14 mouse cellular contexts compared by ENCODE assay signal in genomic region chr14:54705844-54706243, GRCm38 (mm10). TPM values are rescaled to one million over a fixed set of nuclear protein-coding genes. Genes with fewer than 3 reads are reported as not detected.
DNase-seq lines count a peak whose midpoint lies in the region; ATAC-seq and TF ChIP-seq lines count a peak whose summit lies in the region.
"Had no signal": no experiment of that assay in that cellular context is flagged by ENCODE, and none has a peak within 500 bp of the region (broad histone marks: within the 10 kb centered on the region; RNA-seq: fewer than 3 reads in every experiment).

No protein-coding gene starts in this region.

- no peaks in the 10 kb centered on the region for H3K9me3 ChIP-seq in heart, embryonic 11.5 days (replicated peaks; ENCODE audit: control insufficient read depth, low read length)
- no peaks in the 10 kb centered on the region for H3K9me3 ChIP-seq in G1E (replicated peaks)
- H3K9me3 ChIP-seq in erythroblast, embryonic 14.5 days (ENCODE audit: control insufficient read depth, low read length), result no peaks in the 10 kb centered on the region
- no peaks in the 10 kb centered on the region for H3K9me3 ChIP-seq in midbrain, embryonic 15.5 days
- no peaks in the 10 kb centered on the region for H3K9me3 ChIP-seq in midbrain, embryonic 13.5 days
- H3K9me3 ChIP-seq: lung, embryonic 15.5 days had no signal

- peaks cover 26% of the 10 kb centered on the region for H3K4me1 ChIP-seq in heart, embryonic 11.5 days (ENCODE audit: control insufficient read depth, insufficient read depth, low read length)
- H3K4me1 ChIP-seq in G1E (ENCODE audit: insufficient read depth, low read depth, low read length), result peaks cover 89% of the 10 kb centered on the region
- H3K4me1 ChIP-seq in erythroblast, embryonic 14.5 days (ENCODE audit: control insufficient read depth), result peaks cover 31% of the 10 kb centered on the region
- no peaks in the 10 kb centered on the region for H3K4me1 ChIP-seq in midbrain, embryonic 15.5 days
- H3K4me1 ChIP-seq in midbrain, embryonic 13.5 days (replicated peaks), result no peaks in the 10 kb centered on the region
- H3K4me1 ChIP-seq: lung, embryonic 15.5 days had no signal

- peaks cover 3% of the 10 kb centered on the region; the same call in 1 of the 2 replicates for H3K27me3 ChIP-seq in heart, embryonic 11.5 days (ENCODE audit: control insufficient read depth, insufficient read depth, low read length)
- H3K27me3 ChIP-seq in G1E (ENCODE audit: insufficient read depth, low read length), result peaks cover 30% of the 10 kb centered on the region
- peaks cover 75% of the 10 kb centered on the region for H3K27me3 ChIP-seq in erythroblast, embryonic 14.5 days (ENCODE audit: control insufficient read depth)
- no peaks in the 10 kb centered on the region for H3K27me3 ChIP-seq in midbrain, embryonic 15.5 days (replicated peaks)
- H3K27me3 ChIP-seq in midbrain, embryonic 13.5 days, result 0 out of 2 replicates have a peak, but pooled peaks cover 5% of the 10 kb centered on the region

- no peak overlapping the region for H3K4me3 ChIP-seq in heart, embryonic 11.5 days (ENCODE audit: low read depth, low read length)
- peak overlapping the region; percentile 31; the same call in 1 of the 2 replicates for H3K4me3 ChIP-seq in G1E (ENCODE audit: low read depth, low read length)
- H3K4me3 ChIP-seq in erythroblast, embryonic 14.5 days (replicated peaks), result peak overlapping the region; percentile 29
- no peak overlapping the region for H3K4me3 ChIP-seq in midbrain, embryonic 15.5 days
- H3K4me3 ChIP-seq in midbrain, embryonic 13.5 days (replicated peaks), result no peak overlapping the region
- H3K4me3 ChIP-seq: lung, embryonic 15.5 days had no signal

- ATAC-seq in heart, embryonic 11.5 days (replicated peaks; ENCODE audit: insufficient number of reproducible peaks, low FRiP score, low TSS enrichment), result peak; percentile 76
- peak; percentile 96 for ATAC-seq in G1E (ENCODE audit: extremely low read depth, insufficient number of reproducible peaks, low FRiP score, poor library complexity, severe bottlenecking)
- ATAC-seq in megakaryocyte, adult 5-6 weeks (ENCODE audit: poor library complexity, severe bottlenecking), result peak; percentile 56
- no peak for ATAC-seq in midbrain, embryonic 15.5 days (replicated peaks)
- no peak for ATAC-seq in midbrain, embryonic 13.5 days
- ATAC-seq: hindbrain, postnatal 0 days had no signal

- no peak for DNase-seq in heart, postnatal 4 days
- peak; percentile 87 for DNase-seq in G1E (ENCODE audit: low spot score)
- no peak for DNase-seq in B cell, adult 2 months
- DNase-seq: cerebellum, adult 9-10 months; gastrocnemius, postnatal 25 days had no signal

- no peak for TF ChIP-seq CTCF in G1E (IDR thresholded peaks at IDR 0.05; ENCODE audit: low read depth, low read length)

- H3K36me3 ChIP-seq in heart, embryonic 11.5 days (ENCODE audit: control insufficient read depth, insufficient read depth, low read length), result no peaks in the 10 kb centered on the region
- H3K36me3 ChIP-seq in G1E (replicated peaks), result no peaks in the 10 kb centered on the region
- no peaks in the 10 kb centered on the region for H3K36me3 ChIP-seq in erythroblast, embryonic 14.5 days (ENCODE audit: control insufficient read depth)
- H3K36me3 ChIP-seq in midbrain, embryonic 15.5 days (replicated peaks), result no peaks in the 10 kb centered on the region
- no peaks in the 10 kb centered on the region for H3K36me3 ChIP-seq in midbrain, embryonic 13.5 days
- H3K36me3 ChIP-seq: lung, embryonic 15.5 days had no signal

- H3K9ac ChIP-seq in heart, embryonic 11.5 days (ENCODE audit: low read depth, low read length), result no peak overlapping the region
- no peak overlapping the region for H3K9ac ChIP-seq in midbrain, embryonic 15.5 days
- H3K9ac ChIP-seq in midbrain, embryonic 13.5 days (replicated peaks), result no peak overlapping the region
- H3K9ac ChIP-seq: lung, embryonic 15.5 days had no signal

- 0 out of 2 replicates have a peak overlapping the region, but pooled peaks have one; percentile 3 for H3K27ac ChIP-seq in heart, embryonic 11.5 days (ENCODE audit: low read depth, low read length)
- H3K27ac ChIP-seq in midbrain, embryonic 15.5 days, result no peak overlapping the region
- H3K27ac ChIP-seq in midbrain, embryonic 13.5 days, result no peak overlapping the region
- H3K27ac ChIP-seq: hindbrain, postnatal 0 days; lung, embryonic 15.5 days had no signal

- 10% methylated on average over 5 of the region's 5 CpGs for WGBS in heart, embryonic 11.5 days (ENCODE audit: insufficient replicate concordance)
- WGBS in midbrain, embryonic 15.5 days, result 59% methylated on average over 5 of the region's 5 CpGs
- 65% methylated on average over 5 of the region's 5 CpGs for whole genome bisulfite sequencing in midbrain, embryonic 13.5 days

- peak overlapping the region; percentile 22 for H3K4me2 ChIP-seq in heart, embryonic 11.5 days
- no peak overlapping the region for H3K4me2 ChIP-seq in midbrain, embryonic 15.5 days
- no peak overlapping the region for H3K4me2 ChIP-seq in midbrain, embryonic 13.5 days (replicated peaks)
- H3K4me2 ChIP-seq: lung, embryonic 15.5 days had no signal

RNA-seq across cellular contexts. Expression of gene Cebpe, which starts 6.1 kb away (rescaled TPM):
- polyA plus RNA-seq in heart, embryonic 11.5 days (2014; fragmentation: Nextera tagmentation; extraction: Ambion mirVana), result not detected in 2 replicates
- not detected for total RNA-seq in heart, postnatal 4 days (2021)
- total RNA-seq in G1E (2014; fragmentation: Nextera tagmentation) (0.90 and 1.6 TPM in 2 replicates), G1E (2017) (0.16 TPM in 1 of 2 replicates, not detected in the other)
- 11.1 and 12.4 TPM in 2 replicates for polyA plus RNA-seq in G1E (2012)
- 0.05 and 0.24 TPM in 2 replicates for polyA plus RNA-seq in erythroblast, embryonic 14.5 days (2012)
- total RNA-seq in megakaryocyte, adult 5-6 weeks (2015), result 24.4 and 26.0 TPM in 2 replicates
- 41.9 and 52.8 TPM in 2 replicates for total RNA-seq in megakaryocyte, adult 5-6 weeks (2017)
- 0.13 TPM in 1 of 2 replicates, not detected in the other for polyA plus RNA-seq in midbrain, embryonic 15.5 days (2015; fragmentation: Nextera tagmentation; extraction: Ambion mirVana)
- not detected in 2 replicates for polyA plus RNA-seq in midbrain, embryonic 13.5 days (2015; fragmentation: Nextera tagmentation; extraction: Ambion mirVana)
- total RNA-seq: gastrocnemius, postnatal 25 days; hindbrain, postnatal 0 days; layer of hippocampus, adult 8-10 months had no signal
- polyA plus RNA-seq: CD4-positive, CD25-positive, alpha-beta regulatory T cell, adult 4 months; hindbrain, postnatal 0 days; lung, embryonic 15.5 days had no signal

RNA-seq across cellular contexts. Expression of gene Gm29776, which starts 7.2 kb away (rescaled TPM):
- polyA plus RNA-seq in heart, embryonic 11.5 days (2014; fragmentation: Nextera tagmentation; extraction: Ambion mirVana), result 0.15 and 0.36 TPM in 2 replicates
- under 1 TPM; 0.14 to 0.16 TPM for total RNA-seq in heart, postnatal 4 days (2021)
- not detected in 2 replicates for total RNA-seq in G1E (2014; fragmentation: Nextera tagmentation)
- 0.11 TPM in 1 of 2 replicates, not detected in the other for total RNA-seq in G1E (2017)
- 0.02 TPM in 1 of 2 replicates, not detected in the other for polyA plus RNA-seq in G1E (2012)
- polyA plus RNA-seq in erythroblast, embryonic 14.5 days (2012), result not detected in 2 replicates
- 0.25 and 0.46 TPM in 2 replicates for total RNA-seq in megakaryocyte, adult 5-6 weeks (2015)
- not detected in 2 replicates for total RNA-seq in megakaryocyte, adult 5-6 weeks (2017)
- 0.32 and 0.37 TPM in 2 replicates for polyA plus RNA-seq in midbrain, embryonic 15.5 days (2015; fragmentation: Nextera tagmentation; extraction: Ambion mirVana)
- polyA plus RNA-seq in midbrain, embryonic 13.5 days (2015; fragmentation: Nextera tagmentation; extraction: Ambion mirVana), result 0.27 and 0.32 TPM in 2 replicates
- total RNA-seq: gastrocnemius, postnatal 25 days had no signal
- polyA plus RNA-seq: CD4-positive, CD25-positive, alpha-beta regulatory T cell, adult 4 months had no signal

RNA-seq across cellular contexts. Expression of gene Acin1, which starts 19.1 kb away (rescaled TPM):
- polyA plus RNA-seq in heart, embryonic 11.5 days (2014; fragmentation: Nextera tagmentation; extraction: Ambion mirVana), result 72.1 and 96.8 TPM in 2 replicates
- 100 to 1,000 TPM; 119 to 129 TPM for total RNA-seq in heart, postnatal 4 days (2021)
- 266 and 298 TPM in 2 replicates for total RNA-seq in G1E (2014; fragmentation: Nextera tagmentation)
- 115 and 125 TPM in 2 replicates for total RNA-seq in G1E (2017)
- 640 and 697 TPM in 2 replicates for polyA plus RNA-seq in G1E (2012)
- 38.2 and 40.2 TPM in 2 replicates for polyA plus RNA-seq in erythroblast, embryonic 14.5 days (2012)
- 99.7 and 131 TPM in 2 replicates for total RNA-seq in megakaryocyte, adult 5-6 weeks (2015)
- 173 and 223 TPM in 2 replicates for total RNA-seq in megakaryocyte, adult 5-6 weeks (2017)
- 145 TPM in 2 replicates for polyA plus RNA-seq in midbrain, embryonic 15.5 days (2015; fragmentation: Nextera tagmentation; extraction: Ambion mirVana)
- 185 and 187 TPM in 2 replicates for polyA plus RNA-seq in midbrain, embryonic 13.5 days (2015; fragmentation: Nextera tagmentation; extraction: Ambion mirVana)

RNA-seq across cellular contexts. Expression of gene 1700123O20Rik, which starts 19.8 kb away (rescaled TPM):
- polyA plus RNA-seq in heart, embryonic 11.5 days (2014; fragmentation: Nextera tagmentation; extraction: Ambion mirVana), result 56.7 and 60.8 TPM in 2 replicates
- total RNA-seq in heart, postnatal 4 days (2021), result 10 to 100 TPM; 19.3 to 20.9 TPM
- total RNA-seq in G1E (2014; fragmentation: Nextera tagmentation), result 38.2 and 45.2 TPM in 2 replicates
- 34.1 and 34.6 TPM in 2 replicates for total RNA-seq in G1E (2017)
- polyA plus RNA-seq in G1E (2012), result 10.1 and 12.5 TPM in 2 replicates
- polyA plus RNA-seq in erythroblast, embryonic 14.5 days (2012), result 4.9 and 7.8 TPM in 2 replicates
- 57.9 and 59.1 TPM in 2 replicates for total RNA-seq in megakaryocyte, adult 5-6 weeks (2015)
- 34.3 and 34.8 TPM in 2 replicates for total RNA-seq in megakaryocyte, adult 5-6 weeks (2017)
- polyA plus RNA-seq in midbrain, embryonic 15.5 days (2015; fragmentation: Nextera tagmentation; extraction: Ambion mirVana), result 65.5 and 65.6 TPM in 2 replicates
- polyA plus RNA-seq in midbrain, embryonic 13.5 days (2015; fragmentation: Nextera tagmentation; extraction: Ambion mirVana), result 75.4 and 76.6 TPM in 2 replicates

Comparison
In these comparisons a context has a peak if more than half of its experiments do, and no peak if none do; other contexts are left out.
1. ATAC-seq: peak in heart, embryonic 11.5 days (single experiment), G1E (single experiment) and megakaryocyte, adult 5-6 weeks (single experiment); none in midbrain, embryonic 15.5 days (single experiment) and midbrain, embryonic 13.5 days (single experiment).
2. H3K4me3 ChIP-seq: peak in G1E (single experiment) and erythroblast, embryonic 14.5 days (single experiment); none in heart, embryonic 11.5 days (single experiment), midbrain, embryonic 15.5 days (single experiment) and midbrain, embryonic 13.5 days (single experiment).